Mouse (Mus musculus) MEL (cell line): ENCODE results near the gene Mfap3l. TPM values are rescaled to one million over a fixed set of nuclear protein-coding genes. Genes with fewer than 3 reads are reported as not detected.

ENCODE experiments used
- DNase-seq: peaks from one replicate; pipeline ENCODE4 v3.0.0; 2011; ENCODE audit warnings: low read depth, low spot score
- H3K27ac ChIP-seq: 2 replicates; pipeline ENCODE4 v1.5.1; 2012; ENCODE audit warnings: low read depth, mild to moderate bottlenecking, control low read depth, low read length, moderate library complexity; ENCODE audit not compliant: control insufficient read depth
- H3K27me3 ChIP-seq, 2 experiments: fragments of 150-350 bp in 1 of 2; sonication (generic) in 1 of 2; 2 replicates each; pipeline ENCODE4 v1.6.1; 2012; ENCODE audit warnings: low read length in 2 of 2, mild to moderate bottlenecking in 2 of 2, improper control_type of control experiment in 1 of 2, moderate library complexity in 1 of 2; ENCODE audit not compliant: insufficient read depth in 2 of 2, control insufficient read depth in 1 of 2
- H3K36me3 ChIP-seq, 2 experiments: 2 replicates each; pipeline ENCODE4 v1.6.1; 2012 to 2014; ENCODE audit warnings: low read length in 2 of 2, improper control_type of control experiment in 1 of 2, inconsistent platforms in 1 of 2, mild to moderate bottlenecking in 1 of 2; ENCODE audit not compliant: insufficient read depth in 2 of 2, control insufficient read depth in 1 of 2
- H3K4me1 ChIP-seq, 2 experiments: fragments of 150-350 bp in 1 of 2; sonication (generic) in 1 of 2; 2 replicates each; pipeline ENCODE4 v1.6.1; 2012; ENCODE audit warnings: low read length in 2 of 2, improper control_type of control experiment in 1 of 2, mild to moderate bottlenecking in 1 of 2; ENCODE audit not compliant: insufficient read depth in 2 of 2, control insufficient read depth in 1 of 2
- H3K4me3 ChIP-seq, 2 experiments: fragments of 150-350 bp in 1 of 2; sonication (generic) in 1 of 2; 2 replicates each; pipeline ENCODE4 v1.5.1; 2012; ENCODE audit warnings: low read depth in 2 of 2, low read length in 2 of 2, mild to moderate bottlenecking in 2 of 2, moderate library complexity in 2 of 2, control low read depth in 1 of 2, improper control_type of control experiment in 1 of 2; ENCODE audit not compliant: control insufficient read depth in 1 of 2, insufficient read depth in 1 of 2
- H3K79me2 ChIP-seq: 2 replicates; pipeline ENCODE4 v1.6.1; 2012; ENCODE audit warnings: mild to moderate bottlenecking, low read length, moderate library complexity; ENCODE audit not compliant: control insufficient read depth, poor library complexity, insufficient read depth
- H3K9ac ChIP-seq: 2 replicates; pipeline ENCODE4 v1.6.1; 2012; ENCODE audit warnings: low read depth, mild to moderate bottlenecking, control low read depth, low read length, moderate library complexity; ENCODE audit not compliant: control insufficient read depth, poor library complexity, severe bottlenecking
- H3K9me3 ChIP-seq: fragments of 150-350 bp; sonication (generic); replicated peaks from 2 replicates; pipeline ENCODE4 v1.6.1; 2012; ENCODE audit warnings: mild to moderate bottlenecking, low read length, improper control_type of control experiment, moderate library complexity; ENCODE audit not compliant: insufficient read depth
- BHLHE40 ChIP-seq: IDR thresholded peaks from 2 replicates; pipeline ENCODE4 v1.6.1; 2012; ENCODE audit warnings: low read depth, mild to moderate bottlenecking, inconsistent platforms, low read length, improper control_type of control experiment, borderline replicate concordance
- CHD2 ChIP-seq: IDR thresholded peaks from 2 replicates; pipeline ENCODE4 v1.6.1; 2011; ENCODE audit warnings: low read length, improper control_type of control experiment
- ELF1 ChIP-seq: IDR thresholded peaks from 2 replicates; pipeline ENCODE4 v1.6.1; 2014; ENCODE audit warnings: low read depth, mild to moderate bottlenecking, inconsistent platforms, low read length, improper control_type of control experiment, moderate library complexity
- ETS1 ChIP-seq: IDR thresholded peaks from 2 replicates; pipeline ENCODE4 v1.6.1; 2012; ENCODE audit warnings: low read depth, mild to moderate bottlenecking, inconsistent platforms, low read length, improper control_type of control experiment, moderate library complexity
- HCFC1 ChIP-seq: IDR thresholded peaks from 2 replicates; pipeline ENCODE4 v1.6.1; 2012; ENCODE audit warnings: low read depth, mild to moderate bottlenecking, inconsistent platforms, low read length, improper control_type of control experiment, moderate library complexity
- MAZ ChIP-seq: IDR thresholded peaks from 2 replicates; pipeline ENCODE4 v1.6.1; 2012; ENCODE audit warnings: low read depth, mild to moderate bottlenecking, inconsistent platforms, low read length, improper control_type of control experiment
- MEF2A ChIP-seq: IDR thresholded peaks from 2 replicates; pipeline ENCODE4 v1.6.1; 2014; ENCODE audit warnings: low read depth, mild to moderate bottlenecking, inconsistent platforms, low read length, improper control_type of control experiment; ENCODE audit not compliant: poor library complexity, insufficient replicate concordance, severe bottlenecking; ENCODE audit errors: extremely low read depth
- MXI1 ChIP-seq: IDR thresholded peaks from 2 replicates; pipeline ENCODE4 v1.6.1; 2011; ENCODE audit warnings: mild to moderate bottlenecking, low read depth, low read length, improper control_type of control experiment
- MYC ChIP-seq: IDR thresholded peaks from 2 replicates; pipeline ENCODE4 v1.6.1; 2011; ENCODE audit warnings: low read depth, mild to moderate bottlenecking, low read length, improper control_type of control experiment, moderate library complexity
- NRF1 ChIP-seq: IDR thresholded peaks from 2 replicates; pipeline ENCODE4 v1.6.1; 2014; ENCODE audit warnings: low read depth, mild to moderate bottlenecking, inconsistent platforms, low read length, improper control_type of control experiment, moderate library complexity; ENCODE audit not compliant: poor library complexity, insufficient read depth, severe bottlenecking
- POLR2A ChIP-seq, 2 experiments: IDR thresholded peaks; 2 replicates each; pipeline ENCODE4 v1.6.1; 2011 to 2012; ENCODE audit warnings: low read length in 2 of 2, mild to moderate bottlenecking in 2 of 2, control low read depth in 1 of 2, improper control_type of control experiment in 1 of 2, low read depth in 1 of 2, moderate library complexity in 1 of 2; ENCODE audit not compliant: control insufficient read depth in 1 of 2, insufficient read depth in 1 of 2, poor library complexity in 1 of 2
- POLR2AphosphoS5 ChIP-seq: IDR thresholded peaks from 2 replicates; pipeline ENCODE4 v1.6.1; 2012; ENCODE audit warnings: low read depth, borderline replicate concordance, mild to moderate bottlenecking, inconsistent platforms, low read length, moderate library complexity, mixed read lengths
- RAD21 ChIP-seq: IDR thresholded peaks from 2 replicates; pipeline ENCODE4 v1.6.1; 2011; ENCODE audit warnings: mild to moderate bottlenecking, low read depth, low read length, improper control_type of control experiment
- SIN3A ChIP-seq: IDR thresholded peaks from 2 replicates; pipeline ENCODE4 v1.6.1; 2012; ENCODE audit warnings: low read length, improper control_type of control experiment, inconsistent platforms
- TAL1 ChIP-seq: IDR thresholded peaks from 2 replicates; pipeline ENCODE4 v1.6.1; 2012; ENCODE audit warnings: mild to moderate bottlenecking, inconsistent platforms, low read length, moderate library complexity, mixed read lengths
- TCF12 ChIP-seq: IDR thresholded peaks from 2 replicates; pipeline ENCODE4 v1.6.1; 2014; ENCODE audit warnings: low read depth, mild to moderate bottlenecking, inconsistent platforms, low read length, improper control_type of control experiment, moderate library complexity
- UBTF ChIP-seq: IDR thresholded peaks from 2 replicates; pipeline ENCODE4 v1.6.1; 2012; ENCODE audit warnings: low read depth, mild to moderate bottlenecking, inconsistent platforms, low read length, improper control_type of control experiment, moderate library complexity, borderline replicate concordance; ENCODE audit not compliant: insufficient read depth
- USF2 ChIP-seq, 2 experiments: IDR thresholded peaks; 2 replicates each; pipeline ENCODE4 v1.6.1; 2011 to 2012; ENCODE audit warnings: improper control_type of control experiment in 2 of 2, low read length in 2 of 2, borderline replicate concordance in 1 of 2, inconsistent platforms in 1 of 2, low read depth in 1 of 2, mild to moderate bottlenecking in 1 of 2; ENCODE audit not compliant: insufficient read depth in 1 of 2
- ZC3H11A ChIP-seq: IDR thresholded peaks from 2 replicates; pipeline ENCODE4 v1.6.1; 2012; ENCODE audit warnings: low read depth, mild to moderate bottlenecking, inconsistent platforms, low read length, improper control_type of control experiment
- ZMIZ1 ChIP-seq: IDR thresholded peaks from 2 replicates; pipeline ENCODE4 v1.6.1; 2012; ENCODE audit warnings: low read depth, mild to moderate bottlenecking, inconsistent platforms, low read length, improper control_type of control experiment, moderate library complexity
- ZNF384 ChIP-seq: IDR thresholded peaks from 2 replicates; pipeline ENCODE4 v1.6.1; 2012; ENCODE audit warnings: low read depth, mild to moderate bottlenecking, inconsistent platforms, low read length, improper control_type of control experiment
- polyA plus RNA-seq, 2 experiments: library from polyadenylated mRNA; stranded (reverse) in 1 of 2; unstranded in 1 of 2; fragments of >175 nt in 1 of 2; fragments of >200 nt in 1 of 2; gene quantifications; 2 replicates each; pipeline versions ENCODE4 v1.2.1 to v1.2.4; 2012; ENCODE audit warnings: low replicate concordance in 2 of 2, low read depth in 1 of 2; ENCODE audit not compliant: insufficient read length in 2 of 2, insufficient read depth in 1 of 2, missing spikeins in 1 of 2
- total RNA-seq: library from RNA; depleted of rRNA; stranded (reverse); fragments of 300-350 nt; gene quantifications from 2 replicates; pipeline ENCODE4 v1.2.3, GENCODE M21; 2012

The Mfap3l gene
- total and polyA plus RNA-seq, 3 experiments, result not detected

GRCm38 (mm10) chr8:60663552-60663951 is 30.9 kb downstream of the Mfap3l start (continued):
- no peak for TF ChIP-seq ZNF384
- no peak for TF ChIP-seq RAD21
- no peak for TF ChIP-seq MXI1
- TF ChIP-seq ZMIZ1, result no peak
- no peak for TF ChIP-seq ETS1

DNA sequence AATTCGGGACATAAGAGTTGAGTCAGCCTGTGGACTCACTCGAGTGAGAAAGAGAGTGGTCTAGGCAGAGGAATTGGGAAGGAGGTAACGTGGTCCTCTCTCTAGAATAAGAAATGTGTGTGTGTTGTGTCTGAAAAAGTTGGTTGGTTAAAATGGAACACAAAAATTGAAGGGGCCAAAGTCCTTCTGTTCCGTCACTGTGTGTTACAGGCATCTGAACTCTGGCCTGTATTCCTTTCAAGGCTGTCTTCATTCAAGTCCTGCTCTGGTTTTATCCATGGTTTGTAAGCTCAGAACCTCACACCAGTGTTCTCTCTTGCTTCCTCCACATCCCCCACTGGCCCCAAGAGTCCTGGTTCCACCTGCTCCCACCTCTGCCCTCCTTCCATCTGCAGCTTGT is 33.2 kb downstream of the Mfap3l start:
- H3K36me3 ChIP-seq, result no peaks in the 10 kb centered on the region
- H3K9ac ChIP-seq, result no peak overlapping the region
- no peak for TF ChIP-seq RAD21
- TF ChIP-seq USF2 (IDR thresholded peaks at IDR 0.05; ENCODE audit: borderline replicate concordance in 1 of 2, insufficient read depth in 1 of 2, low read depth in 1 of 2, low read length in 2 of 2), result no peak
- TF ChIP-seq ELF1, result no peak
- TF ChIP-seq TCF12, result no peak
- TF ChIP-seq SIN3A, result no peak
- TF ChIP-seq TAL1, result no peak
- no peak for TF ChIP-seq MYC
- no peak for TF ChIP-seq MEF2A
- no peak for TF ChIP-seq POLR2A (IDR thresholded peaks at IDR 0.05; ENCODE audit: control insufficient read depth in 1 of 2, insufficient read depth in 1 of 2, low read depth in 1 of 2, low read length in 2 of 2, poor library complexity in 1 of 2)
- H3K27ac ChIP-seq, result no peak overlapping the region
- no peaks in the 10 kb centered on the region for H3K4me1 ChIP-seq
- H3K9me3 ChIP-seq, result no peaks in the 10 kb centered on the region
- H3K79me2 ChIP-seq, result no peaks in the 10 kb centered on the region
- H3K4me3 ChIP-seq, result no peak overlapping the region
- DNase-seq, result no peak
- H3K27me3 ChIP-seq, result peaks cover 0 to 1% of the 10 kb centered on the region in 2 experiments; a peak in 2 of 4 replicates

GRCm38 (mm10) chr8:60666852-60667251 is 34.2 kb downstream of the Mfap3l start:
- Histone ChIP-seq H3K9me3 (no peaks in the 10 kb centered on the region), H3K9ac (no peak overlapping the region), H3K79me2 (no peaks in the 10 kb centered on the region), H3K4me1 (no peaks in the 10 kb centered on the region), H3K36me3 (no peaks in the 10 kb centered on the region)
- DNase-seq, result no peak
- TF ChIP-seq NRF1 (no peak), UBTF (no peak), ZMIZ1 (no peak), TCF12 (no peak), MAZ (no peak), CHD2 (no peak), BHLHE40 (no peak), MEF2A (no peak), HCFC1 (no peak), POLR2AphosphoS5 (no peak), RAD21 (no peak), ETS1 (no peak), MXI1 (no peak), ZC3H11A (no peak)
- TF ChIP-seq, all 39 proteins: peak for 0
- Histone ChIP-seq H3K27me3 (peaks cover 0 to 1% of the 10 kb centered on the region in 2 experiments; a peak in 2 of 4 replicates), H3K4me3 (no peak overlapping the region), H3K27ac (no peak overlapping the region)
